Mouse (Mus musculus) embryonic facial prominence, embryonic 14.5 days (tissue): Measurements from ENCODE around the gene Onecut1. TPM values are rescaled to one million over a fixed set of nuclear protein-coding genes. Genes with fewer than 3 reads are reported as not detected.

Experiments
- ATAC-seq: fragments of 200-750 bp; cut with Nextera tagmentation; 2 replicates; pipeline ENCODE4 v1.8.0; 2017; ENCODE audit warnings: low read depth, moderate number of reproducible peaks, moderate TSS enrichment
- DNase-seq: peaks from one replicate; pipeline ENCODE4 v3.0.0-alpha.2; 2015; ENCODE audit warnings: low spot score
- H3K27ac ChIP-seq: fragments of 300-500 bp; sonication (generic); replicated peaks from 2 replicates; pipeline ENCODE4 v1.5.1; 2014; ENCODE audit warnings: low read depth, mild to moderate bottlenecking, low read length, moderate library complexity
- H3K27me3 ChIP-seq: fragments of 300-500 bp; sonication (generic); replicated peaks from 2 replicates; pipeline ENCODE4 v1.6.1; 2014; ENCODE audit warnings: low read length; ENCODE audit not compliant: control insufficient read depth, insufficient read depth
- H3K36me3 ChIP-seq: fragments of 300-500 bp; sonication (generic); 2 replicates; pipeline ENCODE4 v1.6.1; 2014; ENCODE audit warnings: low read length, mixed read lengths; ENCODE audit not compliant: control insufficient read depth, insufficient read depth
- H3K4me1 ChIP-seq: fragments of 300-500 bp; sonication (generic); 2 replicates; pipeline ENCODE4 v1.6.1; 2014; ENCODE audit warnings: antibody characterized with exemption, low read length; ENCODE audit not compliant: control insufficient read depth, insufficient read depth
- H3K4me2 ChIP-seq: fragments of 300-500 bp; sonication (generic); 2 replicates; pipeline ENCODE4 v1.6.1; 2014; ENCODE audit warnings: low read depth, mild to moderate bottlenecking, low read length, moderate library complexity, mixed read lengths
- H3K4me3 ChIP-seq: fragments of 300-500 bp; sonication (generic); 2 replicates; pipeline ENCODE4 v1.5.1; 2014; ENCODE audit warnings: low read depth, mild to moderate bottlenecking, low read length
- H3K9ac ChIP-seq: fragments of 300-500 bp; sonication (generic); 2 replicates; pipeline ENCODE4 v1.6.1; 2014; ENCODE audit warnings: low read depth, mild to moderate bottlenecking, low read length, moderate library complexity, mixed read lengths
- H3K9me3 ChIP-seq: fragments of 300-500 bp; sonication (generic); 2 replicates; pipeline ENCODE4 v1.6.1; 2016; ENCODE audit warnings: low read length; ENCODE audit not compliant: control insufficient read depth
- WGBS: fragments of 180-500 bp; shearing (Covaris S2); extraction: QIAGEN DNeasy Blood & Tissue Kit; methylation state at CpG from one replicate; pipeline ENCODE4 v1.1.7; 2014; 5-methylcytosine and 5-hydroxymethylcytosine counted together
- polyA plus RNA-seq: library from polyadenylated mRNA; unstranded; fragments of >200 nt; fragmentation: Nextera tagmentation; extraction: Ambion mirVana; gene quantifications from 2 replicates; pipeline ENCODE4 v1.2.1, GENCODE M21; 2014

The Onecut1 gene
- polyA plus RNA-seq, 1 experiment from 2014 or later: 0.31 TPM

GRCm38 (mm10) chr9:74856578-74857507 is 4.9 kb upstream of the Onecut1 start:
- Histone ChIP-seq H3K4me1 (peaks cover 3% of the 10 kb centered on the region; the same call in 1 of the 2 replicates), H3K9me3 (no peaks in the 10 kb centered on the region), H3K36me3 (no peaks in the 10 kb centered on the region), H3K27ac (no peak overlapping the region), H3K4me2 (no peak overlapping the region), H3K4me3 (no peak overlapping the region), H3K9ac (no peak overlapping the region), H3K27me3 (peaks cover 99% of the 10 kb centered on the region)
- WGBS: 1% methylated on average over 28 of the region's 28 CpGs
- DNase-seq: no peak
- no peak for ATAC-seq

- no peak for ATAC-seq
- H3K9ac ChIP-seq: no peak overlapping the region
- H3K27me3 ChIP-seq: peaks cover 99% of the 10 kb centered on the region
- no peak overlapping the region for H3K4me3 ChIP-seq
- H3K4me1 ChIP-seq: peaks cover 7% of the 10 kb centered on the region
- H3K36me3 ChIP-seq: no peaks in the 10 kb centered on the region
- H3K4me2 ChIP-seq: no peak overlapping the region
- H3K27ac ChIP-seq: no peak overlapping the region
- no peaks in the 10 kb centered on the region for H3K9me3 ChIP-seq
- 2% methylated on average over 7 of the region's 7 CpGs for WGBS
- no peak for DNase-seq
Measured at GRCm38 (mm10) chr9:74857508-74857840, 4.2 kb upstream of the Onecut1 start.

DNA sequence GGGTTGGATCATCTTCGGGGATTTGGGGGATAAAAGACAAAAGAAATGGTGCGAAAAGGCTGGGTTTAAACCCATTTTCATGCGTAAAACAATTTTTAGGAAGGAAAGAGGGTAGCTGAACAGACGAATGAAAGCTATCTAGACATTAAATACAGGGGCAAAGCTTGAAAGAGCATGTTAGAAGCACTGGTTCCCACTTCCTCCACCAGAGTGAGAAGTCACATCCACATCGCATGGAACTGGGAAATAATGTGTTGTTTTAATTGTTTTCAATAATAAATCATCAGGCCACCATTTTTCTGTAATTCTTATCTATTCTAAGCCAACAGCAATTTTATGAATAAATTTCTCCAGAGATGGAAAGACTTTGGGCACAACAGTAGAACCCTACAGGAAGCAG is 3.6 kb upstream of the Onecut1 start:
- no peak overlapping the region for H3K4me3 ChIP-seq
- no peaks in the 10 kb centered on the region for H3K9me3 ChIP-seq
- 6% methylated on average over 5 of the region's 5 CpGs for WGBS
- H3K36me3 ChIP-seq: no peaks in the 10 kb centered on the region
- H3K4me2 ChIP-seq: no peak overlapping the region
- H3K9ac ChIP-seq: no peak overlapping the region
- H3K4me1 ChIP-seq: peaks cover 7% of the 10 kb centered on the region
- ATAC-seq (no peak), DNase-seq (no peak)
- H3K27me3 ChIP-seq: peaks cover 99% of the 10 kb centered on the region
- H3K27ac ChIP-seq: no peak overlapping the region

GRCm38 (mm10) chr9:74860461-74860860 is 1.3 kb upstream of the Onecut1 start:
- H3K9me3 ChIP-seq: no peaks in the 10 kb centered on the region
- ATAC-seq: no peak
- H3K4me2 ChIP-seq: peak overlapping the region; percentile 24; the same call in 1 of the 2 replicates
- no peak overlapping the region for H3K9ac ChIP-seq
- H3K27me3 ChIP-seq: peaks cover 99% of the 10 kb centered on the region
- no peak overlapping the region for H3K27ac ChIP-seq
- DNase-seq: no peak
- no peak overlapping the region for H3K4me3 ChIP-seq
- H3K4me1 ChIP-seq: peaks cover 11% of the 10 kb centered on the region
- WGBS: 4% methylated on average over 18 of the region's 18 CpGs
- H3K36me3 ChIP-seq: no peaks in the 10 kb centered on the region

GRCm38 (mm10) chr9:74862096-74862780 is 517 bp downstream of the Onecut1 start:
- Histone ChIP-seq H3K9ac (peak overlapping the region; percentile 56), H3K4me2 (peak overlapping the region; percentile 98), H3K4me3 (peak overlapping the region; percentile 51), H3K27me3 (peaks cover 100% of the 10 kb centered on the region), H3K36me3 (no peaks in the 10 kb centered on the region), H3K27ac (no peak overlapping the region), H3K4me1 (peaks cover 11% of the 10 kb centered on the region), H3K9me3 (no peaks in the 10 kb centered on the region)
- DNase-seq (no peak), ATAC-seq (no peak)
- WGBS: under 1% methylated on average over 43 of the region's 48 CpGs

DNA sequence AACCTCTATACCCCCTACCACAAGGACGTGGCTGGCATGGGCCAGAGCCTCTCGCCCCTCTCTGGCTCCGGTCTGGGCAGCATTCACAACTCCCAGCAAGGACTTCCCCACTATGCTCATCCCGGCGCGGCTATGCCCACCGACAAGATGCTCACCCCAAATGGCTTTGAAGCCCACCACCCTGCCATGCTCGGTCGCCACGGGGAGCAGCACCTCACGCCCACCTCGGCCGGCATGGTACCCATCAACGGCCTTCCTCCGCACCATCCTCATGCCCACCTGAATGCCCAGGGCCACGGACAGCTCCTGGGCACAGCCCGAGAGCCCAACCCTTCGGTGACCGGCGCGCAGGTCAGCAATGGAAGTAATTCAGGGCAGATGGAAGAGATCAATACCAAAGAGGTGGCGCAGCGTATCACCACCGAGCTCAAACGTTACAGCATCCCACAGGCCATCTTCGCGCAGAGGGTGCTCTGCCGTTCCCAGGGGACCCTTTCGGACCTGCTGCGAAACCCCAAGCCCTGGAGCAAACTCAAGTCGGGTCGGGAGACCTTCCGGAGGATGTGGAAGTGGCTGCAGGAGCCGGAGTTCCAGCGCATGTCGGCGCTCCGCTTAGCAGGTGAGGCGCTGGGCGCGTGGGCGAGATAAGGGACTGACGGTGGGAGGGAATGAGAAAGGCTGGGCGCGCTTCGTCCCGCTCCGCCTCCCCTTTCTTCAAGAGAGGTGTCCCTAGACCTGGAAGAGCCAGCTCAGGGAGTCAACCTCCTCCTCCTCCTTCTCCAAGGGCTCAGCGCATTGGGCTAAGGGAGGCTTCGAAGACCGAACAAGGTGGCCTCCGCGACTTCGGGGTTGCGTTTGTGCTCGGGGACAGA is 1.3 kb downstream of the Onecut1 start:
- H3K27me3 ChIP-seq: peaks cover 100% of the 10 kb centered on the region
- DNase-seq (no peak), ATAC-seq (no peak)
- H3K4me1 ChIP-seq: peaks cover 11% of the 10 kb centered on the region
- H3K36me3 ChIP-seq: no peaks in the 10 kb centered on the region
- H3K9ac ChIP-seq: no peak overlapping the region
- 2% methylated on average over 42 of the region's 56 CpGs for WGBS
- no peak overlapping the region for H3K27ac ChIP-seq
- H3K9me3 ChIP-seq: no peaks in the 10 kb centered on the region
- peak overlapping the region; percentile 98 for H3K4me2 ChIP-seq
- H3K4me3 ChIP-seq: peak overlapping the region; percentile 51

DNA sequence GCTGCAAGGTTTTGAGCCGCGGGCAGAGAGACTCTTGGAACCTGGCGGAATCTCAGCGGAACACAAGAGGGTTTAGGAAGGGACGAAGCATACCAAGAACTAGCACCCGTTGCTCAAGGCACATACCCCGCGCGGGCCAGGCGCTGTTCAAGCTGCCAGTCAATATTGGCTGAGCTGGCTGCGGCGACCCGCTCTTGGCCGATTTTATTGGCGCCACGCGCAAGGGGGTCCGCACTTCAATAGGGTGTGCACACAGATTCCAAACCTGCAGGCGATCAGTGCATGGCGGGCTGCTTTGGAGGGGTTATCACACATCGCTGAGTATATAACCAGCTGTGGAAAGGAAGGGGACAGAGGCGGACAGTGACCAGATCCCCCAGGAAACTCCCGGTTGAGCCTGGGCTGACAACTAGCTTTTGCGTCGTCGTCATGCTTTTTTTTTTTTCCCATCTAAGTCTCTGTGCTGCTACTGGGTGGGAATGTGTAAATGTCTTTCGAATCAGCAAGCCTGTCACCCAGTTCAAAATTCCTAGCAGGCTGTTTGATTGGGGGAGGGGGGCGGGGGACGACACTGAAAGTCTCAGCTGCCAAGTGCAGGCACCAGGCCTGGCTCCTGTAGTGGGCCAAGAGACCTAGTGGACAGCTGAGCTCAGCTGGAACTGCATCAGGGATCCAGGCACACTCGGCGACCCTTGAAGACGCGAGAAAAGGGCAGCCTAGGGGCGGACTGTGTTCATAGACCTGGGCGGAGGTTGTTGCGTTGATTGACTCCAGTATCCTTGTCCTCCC is 2.1 kb downstream of the Onecut1 start:
- Histone ChIP-seq H3K4me3 (peak overlapping the region; percentile 51; the same call in 1 of the 2 replicates), H3K27ac (no peak overlapping the region), H3K27me3 (peaks cover 100% of the 10 kb centered on the region), H3K4me1 (peaks cover 11% of the 10 kb centered on the region), H3K4me2 (peak overlapping the region; percentile 2; the same call in 1 of the 2 replicates), H3K36me3 (no peaks in the 10 kb centered on the region), H3K9ac (no peak overlapping the region), H3K9me3 (no peaks in the 10 kb centered on the region)
- ATAC-seq (no peak), DNase-seq (no peak)
- 3% methylated on average over 30 of the region's 36 CpGs for WGBS

GRCm38 (mm10) chr9:74864471-74864870 is 2.8 kb downstream of the Onecut1 start:
- no peak overlapping the region for H3K27ac ChIP-seq
- 1% methylated on average over 14 of the region's 14 CpGs for WGBS
- ATAC-seq (no peak), DNase-seq (no peak)
- H3K9ac ChIP-seq: no peak overlapping the region
- H3K4me3 ChIP-seq: no peak overlapping the region
- peaks cover 100% of the 10 kb centered on the region for H3K27me3 ChIP-seq
- H3K36me3 ChIP-seq: no peaks in the 10 kb centered on the region
- peaks cover 11% of the 10 kb centered on the region for H3K4me1 ChIP-seq
- H3K9me3 ChIP-seq: no peaks in the 10 kb centered on the region
- H3K4me2 ChIP-seq: no peak overlapping the region
